Mouse (Mus musculus): ENCODE results near the gene Tbx1.

Gene Tbx1

GRCm38 (mm10) chr16:18586906-18587546, 3.4 kb downstream of the Tbx1 start:
- no peak for DNase-seq

- DNase-seq: no peak
Observed at GRCm38 (mm10) chr16:18586076-18586905, 4.2 kb downstream of the Tbx1 start.

GRCm38 (mm10) chr16:18585676-18586075, 4.8 kb downstream of the Tbx1 start:
- no peak for DNase-seq

- DNase-seq: no peak
Observed at GRCm38 (mm10) chr16:18584901-18585510, 5.5 kb downstream of the Tbx1 start.

- no peak for DNase-seq
Observed at GRCm38 (mm10) chr16:18583673-18584357, 6.7 kb downstream of the Tbx1 start.

- no peak for DNase-seq
Observed at GRCm38 (mm10) chr16:18583169-18583568, 7.3 kb downstream of the Tbx1 start.

- no peak for DNase-seq
Observed at GRCm38 (mm10) chr16:18582426-18583148, 7.9 kb downstream of the Tbx1 start.

- no peak for DNase-seq
Observed at GRCm38 (mm10) chr16:18581623-18582205, 8.8 kb downstream of the Tbx1 start.

- DNase-seq: no peak
Observed at GRCm38 (mm10) chr16:18581050-18581622, 9.3 kb downstream of the Tbx1 start.

GRCm38 (mm10) chr16:18580389-18580788, 10.1 kb downstream of the Tbx1 start:
- no peak for DNase-seq

GRCm38 (mm10) chr16:18577599-18578160, 12.8 kb downstream of the Tbx1 start:
- no peak for DNase-seq

- DNase-seq: no peak
Observed at GRCm38 (mm10) chr16:18577071-18577470, 13.4 kb downstream of the Tbx1 start.

- no peak for DNase-seq
Observed at GRCm38 (mm10) chr16:18574196-18574595, 16.3 kb downstream of the Tbx1 start.

- DNase-seq: no peak
Observed at GRCm38 (mm10) chr16:18568599-18568998, 21.9 kb downstream of the Tbx1 start.

- no peak for DNase-seq
Observed at GRCm38 (mm10) chr16:18564472-18564871, 26.0 kb downstream of the Tbx1 start.

- no peak for DNase-seq
Observed at GRCm38 (mm10) chr16:18556461-18556860, 34.0 kb downstream of the Tbx1 start.

GRCm38 (mm10) chr16:18555235-18555935, 35.1 kb downstream of the Tbx1 start:
- no peak for DNase-seq

- no peak for DNase-seq
Observed at GRCm38 (mm10) chr16:18554721-18555120, 35.8 kb downstream of the Tbx1 start.

- DNase-seq: no peak
Observed at GRCm38 (mm10) chr16:18552106-18552710, 38.3 kb downstream of the Tbx1 start.

- DNase-seq: no peak
Observed at GRCm38 (mm10) chr16:18551604-18552003, 38.9 kb downstream of the Tbx1 start.
